Mouse (Mus musculus) small intestine, adult 2 months (tissue): ENCODE data around the gene Aqp2.

Source experiments
- CTCF ChIP-seq: fragments of 200-500 bp; IDR thresholded peaks from 2 replicates; pipeline ENCODE4 v1.5.1; 2012; ENCODE audit warnings: low read depth, mild to moderate bottlenecking, control low read depth, inconsistent platforms, low read length, moderate library complexity, mixed read lengths; ENCODE audit not compliant: insufficient replicate concordance, insufficient read length; ENCODE audit errors: extremely low read depth
- POLR2A ChIP-seq: fragments of 200-500 bp; IDR thresholded peaks from 2 replicates; pipeline ENCODE4 v1.6.1; 2012; ENCODE audit warnings: low read depth, mild to moderate bottlenecking, control low read depth, inconsistent platforms, low read length, moderate library complexity

DNA sequence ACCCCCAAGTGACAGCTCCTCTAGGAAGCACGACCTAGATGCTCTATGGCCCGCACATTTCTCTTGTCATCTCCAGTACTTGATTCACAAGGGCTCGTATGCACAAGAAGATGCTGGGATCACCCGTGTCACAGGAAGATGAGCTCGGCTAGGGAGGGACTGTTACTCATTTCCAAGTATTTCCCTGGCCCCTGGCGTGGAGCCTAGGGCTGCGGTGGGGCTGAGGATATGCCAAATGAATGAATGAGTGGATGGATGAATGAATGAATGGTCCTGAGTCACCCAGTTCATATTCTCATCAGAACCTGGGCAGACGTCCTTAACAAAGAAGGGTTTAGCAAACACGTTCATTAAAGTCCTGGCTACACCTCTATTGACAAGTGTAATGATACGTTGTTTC, 18.6 kb upstream of the Aqp2 start:
- TF ChIP-seq POLR2A (no peak), CTCF (no peak)
